Mouse (Mus musculus): ENCODE results near the gene Hc.

The Hc gene

GRCm38 (mm10) chr2:34954344-34954743 is 106.9 kb downstream of the Hc start:
- no peak for DNase-seq (ENCODE audit: low read depth, low spot score)

DNA sequence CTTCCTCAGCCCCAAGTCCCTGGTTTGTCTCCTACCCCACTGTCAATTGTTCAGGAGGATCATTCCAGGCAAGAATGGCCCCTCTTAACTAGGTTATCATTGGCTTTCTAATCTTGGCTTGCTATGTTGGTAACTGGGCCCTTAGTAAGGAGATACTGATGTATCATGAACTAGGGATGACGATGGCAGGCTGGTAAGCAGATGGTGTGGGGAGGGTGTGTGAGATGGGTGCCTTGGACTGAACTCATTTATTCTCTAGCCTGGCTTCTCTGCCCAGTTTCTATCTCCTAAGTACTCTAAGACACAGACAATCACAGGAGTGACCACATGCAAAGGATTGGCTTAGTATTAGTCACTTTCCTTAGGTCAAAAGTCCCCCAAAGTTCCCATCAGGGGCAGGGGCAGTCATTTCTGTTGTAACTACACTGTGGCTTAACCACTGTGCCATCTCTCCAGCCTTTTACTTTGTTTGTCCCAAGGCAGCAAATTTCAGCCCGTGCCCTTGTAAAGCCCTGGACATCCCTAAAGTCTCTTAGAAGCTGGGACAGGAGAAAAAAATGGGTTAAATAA is 107.6 kb downstream of the Hc start:
- no peak for DNase-seq (ENCODE audit: low read depth, low spot score)

DNA sequence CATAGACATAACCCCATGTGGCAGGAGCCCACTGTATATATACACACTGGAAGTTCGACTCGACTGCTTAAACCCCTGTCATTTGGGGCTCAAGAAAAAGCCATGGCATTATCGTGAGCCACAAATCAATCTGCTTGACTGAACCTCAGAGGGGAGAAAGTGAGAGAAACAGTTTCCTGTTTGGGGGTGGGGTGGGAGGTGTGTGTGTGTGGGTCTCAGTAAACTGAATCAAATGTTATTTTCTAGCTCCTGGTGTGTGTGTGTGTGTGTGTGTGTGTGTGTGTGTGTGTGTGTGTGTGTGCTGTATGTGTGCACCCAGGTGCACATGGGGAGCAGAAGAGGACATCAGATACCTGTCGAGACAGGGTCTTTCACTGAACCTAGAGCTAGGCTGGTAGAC is 108.2 kb downstream of the Hc start:
- no peak for DNase-seq (ENCODE audit: low read depth, low spot score)

DNA sequence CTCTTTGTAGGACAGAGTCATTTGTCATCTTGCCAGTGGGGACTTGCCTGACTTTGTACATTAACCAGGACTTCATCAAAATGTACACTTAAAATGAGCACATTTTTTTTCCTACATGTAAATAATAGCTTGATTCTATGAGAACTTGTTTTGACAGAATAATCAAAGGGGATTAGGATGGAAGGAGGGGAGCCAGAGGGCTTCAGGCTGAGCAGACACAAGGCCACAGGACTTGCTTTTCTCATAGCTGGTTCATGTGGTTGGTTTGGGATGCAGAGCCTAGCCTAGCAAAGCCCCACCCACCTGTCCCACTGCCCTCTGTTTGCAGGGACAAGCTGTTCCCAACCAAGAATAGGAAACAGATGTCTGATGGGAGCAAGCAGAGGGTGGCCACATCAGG is 109.8 kb downstream of the Hc start:
- DNase-seq (ENCODE audit: low read depth, low spot score), result no peak

- no peak for DNase-seq (ENCODE audit: low read depth, low spot score)
These were observed 112.6 kb downstream of the Hc start for GRCm38 (mm10) chr2:34948622-34949021.

GRCm38 (mm10) chr2:34946046-34946445 is 115.2 kb downstream of the Hc start:
- no peak for DNase-seq (ENCODE audit: low read depth, low spot score)

DNA sequence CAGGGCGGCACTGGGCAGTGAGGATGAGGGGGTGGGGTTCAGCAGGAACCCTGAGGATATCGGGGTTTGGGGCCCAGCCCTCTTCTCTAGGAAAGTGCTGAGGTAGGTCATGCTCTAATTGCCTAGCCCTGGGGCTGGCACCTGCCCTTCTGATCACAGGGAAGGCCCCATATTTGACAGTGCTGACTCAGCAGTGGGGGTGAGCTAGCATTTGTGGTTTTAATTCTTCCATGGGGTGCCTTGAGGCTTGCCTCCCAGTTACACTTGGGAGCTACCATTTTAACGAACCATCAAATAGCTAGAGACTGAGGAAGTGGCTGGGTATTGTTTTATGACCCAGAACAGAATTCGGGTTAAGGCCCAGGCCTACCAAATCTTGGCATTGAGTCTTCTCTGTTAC is 115.7 kb downstream of the Hc start:
- DNase-seq (ENCODE audit: low read depth, low spot score), result no peak

DNA sequence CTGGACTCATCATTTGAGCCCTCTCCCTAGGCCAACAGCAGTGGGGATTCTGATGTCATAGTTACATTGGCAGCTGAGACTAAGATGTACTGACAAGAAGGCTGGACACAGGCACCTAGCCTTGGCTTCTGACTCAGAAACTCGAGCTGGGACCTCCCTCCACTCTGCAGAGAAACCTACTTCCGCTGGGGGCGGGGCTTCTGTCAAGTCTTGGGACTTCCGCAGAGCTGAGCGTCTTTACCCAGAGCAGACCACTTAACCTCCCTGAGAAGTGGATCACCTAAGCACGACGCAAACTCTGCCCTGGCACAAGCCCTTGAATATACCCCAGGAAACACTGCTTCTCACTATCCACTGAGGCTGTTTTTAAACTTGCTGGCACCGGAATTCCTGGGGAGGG is 116.5 kb downstream of the Hc start:
- no peak for DNase-seq (ENCODE audit: low read depth, low spot score)

GRCm38 (mm10) chr2:34943556-34944120 is 117.6 kb downstream of the Hc start:
- DNase-seq (ENCODE audit: low read depth, low spot score), result no peak

GRCm38 (mm10) chr2:34941061-34941675 is 120.1 kb downstream of the Hc start:
- no peak for DNase-seq (ENCODE audit: low read depth, low spot score)

- DNase-seq (ENCODE audit: low read depth, low spot score), result no peak
These were observed 121.0 kb downstream of the Hc start for GRCm38 (mm10) chr2:34940246-34940645.

GRCm38 (mm10) chr2:34938269-34939208 is 122.7 kb downstream of the Hc start:
- DNase-seq (ENCODE audit: low read depth, low spot score), result peak; percentile 77

DNA sequence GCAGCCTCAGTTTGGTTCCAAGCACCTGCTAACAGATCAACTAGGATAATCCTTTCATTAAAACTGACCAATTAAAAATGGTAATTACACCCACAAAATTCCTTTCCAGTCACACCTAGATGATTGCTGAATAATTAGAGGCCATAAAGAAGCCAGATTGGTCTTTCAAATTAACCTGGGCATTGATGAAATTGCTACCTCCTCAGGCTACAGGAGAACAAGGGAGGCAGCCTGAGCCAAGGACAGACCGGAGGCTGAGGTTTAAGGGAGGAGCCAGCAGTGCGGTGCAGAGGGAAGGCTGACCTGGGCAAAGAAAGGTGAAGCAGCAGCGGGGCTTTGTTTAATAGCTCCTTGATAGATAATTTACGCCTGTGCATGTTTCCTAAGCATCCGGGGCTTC is 123.8 kb downstream of the Hc start:
- no peak for DNase-seq (ENCODE audit: low read depth, low spot score)

Data from 3T3-L1 (cell line).